Mouse (Mus musculus) midbrain, postnatal 0 days (tissue): ENCODE measurements around the gene Tldc1. TPM values are rescaled to one million over a fixed set of nuclear protein-coding genes. Genes with fewer than 3 reads are reported as not detected.

Experiments used
- ATAC-seq: fragments of 200-750 bp; cut with Nextera tagmentation; 2 replicates; pipeline ENCODE4 v1.8.0; 2017; ENCODE audit warnings: moderate number of reproducible peaks, mild to moderate bottlenecking, moderate TSS enrichment, moderate library complexity; ENCODE audit not compliant: low FRiP score
- DNase-seq: peaks from one replicate; pipeline ENCODE4 v3.0.0-alpha.2; 2015; ENCODE audit warnings: low spot score
- H3K27ac ChIP-seq: fragments of 300-500 bp; sonication (generic); 2 replicates; pipeline ENCODE4 v1.5.1; 2014; ENCODE audit warnings: low read depth, mild to moderate bottlenecking, low read length, mixed read lengths
- H3K27me3 ChIP-seq: fragments of 300-500 bp; sonication (generic); 2 replicates; pipeline ENCODE4 v1.6.1; 2014; ENCODE audit warnings: low read length, control low read depth, mixed read lengths; ENCODE audit not compliant: insufficient read depth
- H3K36me3 ChIP-seq: fragments of 300-500 bp; sonication (generic); 2 replicates; pipeline ENCODE4 v1.6.1; 2014; ENCODE audit warnings: low read length, control low read depth, mixed read lengths; ENCODE audit not compliant: insufficient read depth
- H3K4me1 ChIP-seq: fragments of 300-500 bp; sonication (generic); 2 replicates; pipeline ENCODE4 v1.6.1; 2014; ENCODE audit warnings: mild to moderate bottlenecking, control low read depth, antibody characterized with exemption, low read length, mixed read lengths; ENCODE audit not compliant: insufficient read depth
- H3K4me2 ChIP-seq: fragments of 300-500 bp; sonication (generic); 2 replicates; pipeline ENCODE4 v1.6.1; 2014; ENCODE audit warnings: low read depth, mild to moderate bottlenecking, low read length, mixed read lengths; ENCODE audit not compliant: poor library complexity, severe bottlenecking
- H3K4me3 ChIP-seq: fragments of 300-500 bp; sonication (generic); 2 replicates; pipeline ENCODE4 v1.5.1; 2014; ENCODE audit warnings: low read depth, mild to moderate bottlenecking, low read length, moderate library complexity
- H3K9ac ChIP-seq: fragments of 300-500 bp; sonication (generic); replicated peaks from 2 replicates; pipeline ENCODE4 v1.6.1; 2014; ENCODE audit warnings: mild to moderate bottlenecking, low read length, moderate library complexity, mixed read lengths; ENCODE audit not compliant: poor library complexity, severe bottlenecking
- H3K9me3 ChIP-seq: fragments of 300-500 bp; sonication (generic); 2 replicates; pipeline ENCODE4 v1.6.1; 2016; ENCODE audit warnings: low read length, control low read depth
- CTCF ChIP-seq: IDR thresholded peaks from 2 replicates; pipeline ENCODE4 v1.5.1; 2016; ENCODE audit warnings: antibody characterized with exemption, mild to moderate bottlenecking
- WGBS: fragments of 180-500 bp; shearing (Covaris S2); extraction: QIAGEN DNeasy Blood & Tissue Kit; methylation state at CpG from one replicate; pipeline ENCODE4 v1.1.7; 2014; 5-methylcytosine and 5-hydroxymethylcytosine counted together
- polyA plus RNA-seq: library from polyadenylated mRNA; unstranded; fragments of >200 nt; fragmentation: Nextera tagmentation; extraction: Ambion mirVana; gene quantifications from 2 replicates; pipeline ENCODE4 v1.2.1, GENCODE M21; 2015
- total RNA-seq: library from RNA; depleted of rRNA; stranded (reverse); fragments of >200 nt; gene quantifications from 2 replicates; pipeline ENCODE4 v1.2.3, GENCODE M21; 2014

The Tldc1 gene
- total and polyA plus RNA-seq, 2 experiments from 2014 or later = 6.7 to 20.4 TPM

DNA sequence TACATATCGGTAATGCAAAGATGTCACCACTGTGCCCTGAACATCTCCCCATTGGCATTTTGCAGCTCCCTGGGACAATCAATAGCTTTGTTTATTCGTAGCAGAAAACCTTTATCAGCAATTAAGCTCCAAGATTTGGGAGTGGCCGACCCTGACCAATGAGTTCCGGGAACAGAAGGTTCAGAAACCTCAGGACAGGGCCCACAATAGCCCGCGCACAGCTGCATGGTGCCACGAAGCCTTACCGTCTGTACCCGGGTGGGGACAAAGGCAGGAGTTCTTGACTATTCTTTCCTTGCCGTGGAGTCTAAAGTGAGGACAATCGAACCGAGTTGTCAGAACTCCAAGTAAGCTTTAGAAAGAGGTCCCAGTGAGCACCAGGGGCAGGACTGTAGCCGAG is 46.1 kb downstream of the Tldc1 start:
- Histone ChIP-seq H3K27me3 (no peaks in the 10 kb centered on the region), H3K4me1 (no peaks in the 10 kb centered on the region), H3K9me3 (no peaks in the 10 kb centered on the region), H3K27ac (no peak overlapping the region), H3K4me3 (no peak overlapping the region), H3K36me3 (no peaks in the 10 kb centered on the region), H3K9ac (no peak overlapping the region), H3K4me2 (no peak overlapping the region)
- TF ChIP-seq CTCF = no peak
- DNase-seq (no peak), ATAC-seq (no peak)
- WGBS = 75% methylated on average over 13 of the region's 13 CpGs

DNA sequence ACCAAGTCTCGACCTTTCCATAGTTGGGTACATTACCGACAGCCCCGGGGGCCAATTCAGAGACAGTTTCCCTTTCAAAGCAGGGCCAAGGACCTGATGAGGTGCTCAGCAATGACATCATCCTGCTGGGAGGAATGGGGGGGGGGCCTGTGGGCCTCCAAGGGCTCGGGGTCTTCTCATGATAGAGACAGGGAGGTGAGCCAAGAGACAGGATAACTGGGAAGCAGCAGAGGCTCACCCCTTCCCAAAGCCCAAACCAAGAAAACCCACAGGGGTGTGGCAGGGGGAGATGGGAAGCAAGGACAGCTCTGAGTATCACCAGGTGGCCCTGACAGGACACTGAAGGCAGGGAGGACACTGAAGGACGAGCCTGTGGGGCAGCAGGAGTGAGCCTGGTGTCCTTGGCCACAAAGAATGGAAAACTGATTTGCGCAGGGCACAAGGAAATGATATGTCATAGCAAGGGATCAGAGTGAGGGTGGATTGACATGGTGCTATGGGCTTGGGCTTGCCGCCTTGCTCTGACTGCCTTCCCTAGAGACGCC is 49.8 kb downstream of the Tldc1 start:
- H3K27me3 ChIP-seq = no peaks in the 10 kb centered on the region
- no peaks in the 10 kb centered on the region for H3K4me1 ChIP-seq
- ATAC-seq (no peak), DNase-seq (no peak)
- no peak overlapping the region for H3K4me2 ChIP-seq
- 86% methylated on average over 8 of the region's 8 CpGs for WGBS
- H3K9ac ChIP-seq = no peak overlapping the region
- no peak overlapping the region for H3K4me3 ChIP-seq
- no peak overlapping the region for H3K27ac ChIP-seq
- no peaks in the 10 kb centered on the region for H3K36me3 ChIP-seq
- no peak for TF ChIP-seq CTCF
- no peaks in the 10 kb centered on the region for H3K9me3 ChIP-seq

DNA sequence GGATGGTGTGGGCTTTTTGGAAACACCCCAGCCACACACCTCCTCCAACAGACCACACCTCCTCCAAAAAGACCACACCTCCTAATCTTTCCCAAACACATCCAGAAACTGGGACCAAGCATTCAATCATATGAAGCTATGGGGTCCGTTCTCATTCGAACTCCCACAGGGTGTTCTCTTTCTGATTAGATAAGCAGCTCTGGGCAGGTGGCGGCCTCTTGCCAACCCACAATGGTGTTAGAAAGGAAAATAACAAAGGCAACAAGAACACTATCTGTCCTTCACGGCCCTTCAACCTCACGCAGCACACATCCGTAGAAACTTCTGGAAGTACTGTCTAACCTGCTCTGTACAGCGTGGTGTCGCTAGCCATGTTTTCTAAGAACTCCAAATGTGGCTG is 51.1 kb downstream of the Tldc1 start:
- H3K4me3 ChIP-seq = no peak overlapping the region
- H3K4me2 ChIP-seq = no peak overlapping the region
- H3K9ac ChIP-seq = no peak overlapping the region
- no peaks in the 10 kb centered on the region for H3K27me3 ChIP-seq
- WGBS = 90% methylated on average over 8 of the region's 8 CpGs
- no peaks in the 10 kb centered on the region for H3K9me3 ChIP-seq
- no peaks in the 10 kb centered on the region for H3K36me3 ChIP-seq
- no peak for TF ChIP-seq CTCF
- DNase-seq = no peak
- no peaks in the 10 kb centered on the region for H3K4me1 ChIP-seq
- ATAC-seq = no peak
- no peak overlapping the region for H3K27ac ChIP-seq

DNA sequence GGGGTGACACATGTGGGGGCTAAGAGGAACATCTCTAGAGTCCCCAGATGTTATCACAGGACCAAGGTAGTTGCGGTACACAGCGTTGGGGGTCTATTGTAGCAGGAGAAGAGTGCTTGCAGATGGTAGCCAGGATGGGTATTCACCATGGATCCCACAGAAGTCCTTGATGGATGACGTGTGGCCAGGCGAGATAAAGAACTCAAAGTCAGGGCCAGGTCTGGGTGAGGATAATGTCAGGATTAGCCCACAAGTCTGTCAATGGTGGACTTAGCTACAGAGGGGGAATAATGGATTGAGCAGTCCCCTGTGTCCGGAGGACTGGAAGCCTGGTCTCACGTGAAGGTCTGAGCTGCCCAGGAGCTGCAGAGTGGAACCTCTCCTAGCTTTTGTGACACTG is 53.6 kb downstream of the Tldc1 start:
- WGBS = 73% methylated on average over 6 of the region's 6 CpGs
- no peak for DNase-seq
- H3K9ac ChIP-seq = no peak overlapping the region

DNA sequence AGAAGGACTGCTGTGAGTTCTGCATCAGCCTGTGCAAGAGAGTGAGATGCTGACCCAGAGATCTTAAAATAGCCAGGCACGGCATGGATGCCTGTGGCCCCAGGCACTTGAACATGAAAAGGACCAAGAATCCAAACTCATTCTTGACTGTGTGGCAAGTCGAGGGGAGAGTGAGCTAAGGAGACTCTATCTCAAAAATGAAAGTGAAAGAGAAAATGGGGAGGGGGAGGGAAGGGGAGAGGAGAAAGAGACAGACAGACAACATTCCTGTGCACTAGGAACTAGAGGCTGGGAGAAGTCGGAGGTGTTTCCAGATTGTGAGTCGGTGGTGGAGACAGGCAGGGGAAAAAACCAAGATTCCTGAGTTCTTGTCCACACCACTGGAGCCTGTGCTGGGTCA is 54.5 kb downstream of the Tldc1 start:
- no peak overlapping the region for H3K4me3 ChIP-seq
- no peak overlapping the region for H3K4me2 ChIP-seq
- DNase-seq = no peak
- H3K36me3 ChIP-seq = no peaks in the 10 kb centered on the region
- no peak overlapping the region for H3K9ac ChIP-seq
- H3K27ac ChIP-seq = no peak overlapping the region
- no peak for TF ChIP-seq CTCF
- H3K4me1 ChIP-seq = no peaks in the 10 kb centered on the region
- no peaks in the 10 kb centered on the region for H3K27me3 ChIP-seq
- WGBS = 70% methylated on average over 4 of the region's 4 CpGs
- ATAC-seq = no peak
- no peaks in the 10 kb centered on the region for H3K9me3 ChIP-seq

More for the DNA sequence above, 53.6 kb downstream of the Tldc1 start:
- Histone ChIP-seq H3K9me3 (no peaks in the 10 kb centered on the region), H3K27me3 (no peaks in the 10 kb centered on the region), H3K4me2 (no peak overlapping the region), H3K4me3 (no peak overlapping the region), H3K36me3 (no peaks in the 10 kb centered on the region), H3K4me1 (no peaks in the 10 kb centered on the region), H3K27ac (no peak overlapping the region)
- no peak for TF ChIP-seq CTCF
- ATAC-seq = no peak

DNA sequence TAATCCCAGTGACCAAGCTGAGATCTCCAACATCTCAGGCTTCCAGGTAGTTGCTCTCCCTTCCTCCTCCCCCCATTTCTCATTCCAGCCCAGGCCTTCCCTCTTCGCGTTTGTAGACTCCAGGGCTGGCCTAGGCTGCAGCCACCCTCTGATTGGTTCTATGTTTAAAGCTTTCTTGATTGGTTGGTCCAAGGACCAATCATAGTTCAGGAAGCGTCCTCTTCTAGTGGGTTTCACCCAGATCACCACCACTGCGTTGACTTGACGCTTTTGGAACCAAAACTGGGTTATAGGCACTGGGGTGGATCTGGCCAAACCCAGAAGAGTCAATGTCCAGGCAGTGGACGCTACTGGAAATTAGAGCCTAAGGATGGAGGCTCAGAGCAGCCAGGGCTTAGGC is 55.9 kb downstream of the Tldc1 start:
- Histone ChIP-seq H3K4me2 (no peak overlapping the region), H3K9ac (no peak overlapping the region), H3K9me3 (no peaks in the 10 kb centered on the region), H3K27ac (no peak overlapping the region), H3K27me3 (no peaks in the 10 kb centered on the region), H3K36me3 (no peaks in the 10 kb centered on the region), H3K4me1 (no peaks in the 10 kb centered on the region), H3K4me3 (no peak overlapping the region)
- ATAC-seq (no peak), DNase-seq (no peak)
- WGBS = 54% methylated on average over 6 of the region's 6 CpGs
- no peak for TF ChIP-seq CTCF
